Mouse (Mus musculus) spleen, postnatal 14 days (tissue): ENCODE results near the gene Ryr1.

ENCODE experiments used
- DNase-seq, 2 experiments: peaks; one replicate each; pipeline ENCODE4 v3.0.0; 2021 to 2022; ENCODE audit warnings: low spot score in 2 of 2

Gene Ryr1

GRCm38 (mm10) chr7:29124970-29125369 lies at the start of gene Ryr1:
TSS of gene Ryr1 (minus strand) at chr7:29125179.
- DNase-seq, result peak in 1 of 2 experiments; percentile 32

DNA sequence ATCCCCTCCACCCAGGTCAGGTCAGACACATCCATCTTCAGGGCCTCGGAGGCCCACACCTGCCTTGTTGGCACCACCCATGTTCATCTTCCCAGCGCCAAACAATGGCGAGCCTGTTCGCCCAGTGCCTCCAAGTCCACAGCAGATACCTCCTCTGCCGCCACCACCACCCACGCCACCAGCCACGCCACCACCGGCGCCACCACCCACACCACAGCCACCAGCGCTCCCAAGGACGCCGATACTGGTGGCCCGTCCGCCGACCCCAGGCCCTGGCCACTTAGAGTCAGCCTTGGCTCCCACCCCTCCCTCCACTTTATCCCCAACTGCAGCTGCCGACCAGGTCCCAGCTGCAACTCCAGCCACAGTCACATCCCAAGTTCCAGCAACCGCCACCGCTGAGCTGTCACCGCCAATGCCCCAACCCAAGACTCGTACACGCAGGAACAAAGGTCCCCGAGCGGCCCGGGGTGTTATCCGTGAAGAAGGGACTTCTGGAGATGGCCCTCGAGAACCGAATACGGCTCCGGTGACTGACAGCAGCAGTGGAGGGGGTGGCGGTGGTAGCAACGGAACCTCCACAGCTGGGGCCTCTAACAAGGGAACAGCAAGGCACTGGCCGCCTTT lies 47.5 kb upstream of the Ryr1 start:
- DNase-seq, result no peak

DNA sequence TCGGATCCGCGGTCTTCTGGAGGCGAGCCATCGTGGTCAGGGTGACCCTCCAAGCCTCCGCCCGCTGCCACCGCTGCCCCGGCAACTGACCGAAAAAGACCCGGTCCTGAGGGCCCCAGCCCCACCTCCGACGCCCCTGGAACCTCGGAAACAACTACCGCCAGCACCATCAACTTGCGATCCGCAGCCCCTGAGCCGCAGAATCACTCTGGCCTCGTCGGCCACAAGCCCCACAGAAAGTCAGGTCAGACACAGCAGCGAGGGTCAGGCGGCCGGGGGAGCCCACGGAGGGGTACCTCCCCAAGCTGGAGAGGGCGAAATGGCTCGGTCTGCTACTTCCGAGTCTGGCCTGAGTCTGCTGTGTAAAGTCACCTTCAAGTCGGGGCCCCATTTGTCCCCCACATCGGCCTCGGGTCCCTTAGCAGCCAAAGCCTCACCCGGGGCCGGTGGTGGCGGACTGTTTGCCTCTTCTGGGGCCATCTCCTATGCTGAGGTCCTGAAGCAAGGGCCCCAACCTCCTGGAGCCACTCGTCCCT lies 46.7 kb upstream of the Ryr1 start:
- DNase-seq, result no peak

GRCm38 (mm10) chr7:29170755-29171561 lies 46.0 kb upstream of the Ryr1 start:
- peak in 1 of 2 experiments; percentile 12 for DNase-seq

DNA sequence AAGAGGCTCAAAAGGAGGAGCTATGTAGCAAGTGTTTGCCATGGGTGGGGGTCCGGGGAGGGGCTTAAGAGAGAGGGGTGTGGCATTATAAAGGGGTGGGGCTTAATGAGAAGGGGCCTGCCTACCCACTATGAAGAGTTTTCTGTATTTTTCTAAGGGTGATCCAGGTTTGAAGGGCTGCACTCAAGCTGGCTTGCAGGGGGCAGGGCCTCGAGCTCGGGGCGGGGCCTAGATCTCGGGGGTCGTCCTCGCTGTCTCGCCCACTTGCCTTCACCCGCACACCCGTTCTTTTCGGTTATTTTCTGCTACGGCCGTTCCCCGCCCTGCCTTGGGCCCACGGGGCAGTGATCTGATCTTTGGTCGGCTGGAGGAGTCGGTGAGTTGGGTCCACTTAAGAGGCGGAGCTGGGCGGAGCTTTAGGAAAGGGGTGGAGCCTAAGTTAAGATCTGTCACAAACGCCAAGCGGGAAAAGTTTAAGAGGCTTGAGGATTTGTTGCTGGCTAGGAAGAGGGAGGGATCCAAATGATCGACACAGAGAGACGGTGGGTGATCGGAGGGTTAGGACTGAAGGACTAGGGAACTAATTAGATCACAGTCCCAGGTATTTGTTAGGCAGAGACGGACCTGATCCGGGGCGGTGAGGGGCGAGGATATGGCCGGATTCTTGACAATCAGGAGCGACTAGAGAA lies 45.2 kb upstream of the Ryr1 start, which contains the start of the genes Ggn and Spred3:
TSS of gene Ggn (plus strand) at position 145 of the 689 bp plus-strand sequence.
TSS of gene Spred3 (minus strand) at position 346 of the 689 bp plus-strand sequence.
- peak in 1 of 2 experiments; percentile 31 for DNase-seq

DNA sequence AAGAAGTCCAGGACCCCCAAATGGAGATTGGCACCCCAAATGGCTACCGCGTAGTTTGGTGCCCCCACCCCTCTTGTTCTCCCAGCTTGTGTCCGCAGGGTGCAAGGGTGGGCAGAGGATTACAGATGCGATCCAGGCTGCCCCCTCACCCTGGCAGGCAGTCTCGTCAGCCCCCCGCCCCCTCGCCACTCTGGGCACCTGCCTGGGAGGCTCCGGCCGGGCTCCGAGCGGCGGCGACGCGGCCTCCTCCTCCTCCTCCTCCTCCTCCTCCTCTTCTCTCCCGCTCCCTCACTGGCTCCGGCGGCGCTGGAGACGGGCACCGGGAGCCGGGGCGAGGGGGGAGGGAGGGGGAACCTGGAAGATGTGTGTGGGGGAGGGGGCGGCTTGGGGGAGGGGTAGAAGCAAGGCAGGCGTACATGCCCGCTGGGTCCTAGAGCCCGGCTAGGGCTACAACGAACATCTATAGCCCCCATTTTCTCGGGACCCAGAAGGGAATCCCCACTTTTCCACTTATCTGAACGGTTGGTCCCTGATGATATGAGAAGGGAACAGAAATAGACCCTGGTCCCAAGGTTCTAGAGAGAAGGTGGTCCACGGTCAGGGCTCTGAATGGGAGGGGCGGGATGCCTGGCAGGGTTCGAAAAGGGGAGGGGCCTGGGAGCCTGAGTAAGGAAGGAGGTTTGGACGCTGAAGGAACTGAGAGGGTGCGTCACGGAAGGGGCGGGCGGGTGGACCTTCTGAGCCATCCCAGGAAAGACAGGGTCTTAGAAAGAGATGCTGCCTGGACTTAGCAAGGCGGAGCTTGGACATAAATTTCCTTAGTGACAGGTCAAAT lies 44.5 kb upstream of the Ryr1 start:
- DNase-seq, result no peak

DNA sequence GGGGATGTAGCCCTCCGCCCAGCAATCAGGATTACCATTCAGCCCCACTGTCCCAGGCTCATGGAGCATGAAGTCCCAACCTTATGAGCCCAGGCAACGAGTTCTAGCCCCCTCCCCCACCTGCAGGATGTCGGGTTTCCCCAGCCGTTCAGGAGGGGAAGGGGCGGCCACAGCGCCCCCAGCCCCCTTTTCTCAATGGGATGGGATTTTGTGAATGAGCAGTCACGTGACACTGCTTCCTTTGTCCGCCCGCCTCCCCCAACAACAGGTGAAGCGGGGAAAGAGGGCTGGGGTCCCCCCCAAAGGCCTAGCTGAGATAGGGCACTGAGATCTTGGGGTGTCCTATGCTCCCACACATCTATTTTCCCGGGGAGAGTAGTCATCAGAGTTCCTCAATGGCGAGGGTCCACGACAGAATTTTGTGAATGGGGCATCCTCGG lies 43.8 kb upstream of the Ryr1 start:
- DNase-seq, result no peak

DNA sequence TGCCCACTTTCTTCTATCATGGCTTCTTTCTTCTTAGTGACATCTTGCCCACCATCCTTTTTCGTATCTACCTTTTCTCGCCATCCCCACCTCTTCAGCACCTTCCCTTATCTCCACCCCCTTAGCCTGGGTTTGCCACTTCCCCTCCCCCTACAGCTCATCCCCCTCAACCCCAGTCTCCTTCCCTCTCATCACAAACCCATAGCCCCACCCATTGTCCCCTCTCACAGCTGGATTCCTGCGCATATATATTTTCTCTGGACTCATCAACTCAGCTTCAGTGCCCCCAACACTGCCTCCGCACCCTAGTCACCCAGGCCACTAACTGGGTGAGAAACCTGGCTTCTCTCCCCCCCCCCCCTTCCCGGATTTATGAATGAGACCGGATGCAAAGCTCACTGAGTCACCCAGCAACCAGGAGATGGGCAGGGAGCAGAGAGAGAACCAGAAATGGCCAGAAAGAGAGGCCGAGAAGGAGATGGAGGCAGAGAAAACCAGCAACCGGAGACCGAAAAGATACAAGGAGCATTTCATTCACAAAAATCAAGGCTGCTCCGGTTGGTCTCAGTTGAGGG lies 43.2 kb upstream of the Ryr1 start:
- DNase-seq, result no peak

- DNase-seq, result no peak
Measured at GRCm38 (mm10) chr7:29167656-29168055, 42.7 kb upstream of the Ryr1 start.

DNA sequence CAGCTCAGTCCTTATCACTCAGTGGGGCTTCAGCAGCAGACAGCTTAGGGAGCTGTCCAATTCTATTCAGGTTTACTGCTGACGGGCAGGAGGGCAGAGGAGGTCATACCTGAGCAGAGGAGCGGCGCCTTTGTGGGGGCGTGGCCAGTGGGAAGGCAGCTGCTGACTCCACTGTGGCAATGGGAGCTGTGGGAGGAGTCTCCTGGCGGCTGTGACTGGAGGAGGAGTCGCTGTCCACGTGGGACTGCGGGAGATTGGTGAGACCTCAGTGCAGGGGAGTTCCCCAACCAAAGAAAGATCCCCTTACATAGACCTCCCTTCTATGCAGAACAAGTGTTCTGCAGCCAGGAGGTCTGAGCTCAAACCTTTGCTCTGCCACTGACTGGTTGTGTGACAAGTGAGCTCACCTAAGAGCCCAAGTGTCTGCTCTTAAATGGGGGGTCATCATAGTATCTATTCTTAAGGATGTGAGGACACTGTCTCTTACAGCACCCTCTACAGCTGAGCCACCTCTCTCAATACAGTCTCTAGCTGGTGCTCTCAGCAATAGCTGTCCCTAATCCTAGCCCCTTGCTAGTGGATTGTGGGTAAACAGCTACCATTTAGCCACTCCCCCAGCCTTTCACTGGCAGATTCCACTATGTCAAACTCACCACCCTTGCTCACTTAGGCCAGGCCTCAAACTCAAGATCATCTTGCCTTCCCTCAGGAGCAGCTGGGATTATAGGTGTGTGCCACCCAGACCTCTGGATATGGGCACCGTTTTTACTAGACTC lies 38.0 kb upstream of the Ryr1 start:
- DNase-seq, result no peak

DNA sequence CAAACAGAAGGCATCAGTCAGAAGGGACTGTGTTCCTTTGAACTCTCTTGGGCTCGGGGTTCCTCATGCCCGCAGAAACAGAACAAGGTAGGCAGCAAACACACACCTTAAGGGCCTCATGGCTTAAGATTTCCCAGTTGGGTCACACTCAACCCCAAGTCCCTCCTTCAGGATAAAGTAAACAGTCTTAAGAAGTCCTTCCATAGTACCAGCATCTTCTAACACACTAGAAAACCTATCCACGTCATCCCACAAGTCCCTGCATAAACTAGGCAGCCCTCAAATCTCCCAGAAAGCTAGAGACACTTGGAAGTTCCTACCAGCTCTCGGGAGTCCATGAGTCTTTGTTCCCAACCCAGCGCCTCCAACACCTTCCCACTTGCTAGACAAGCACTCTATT lies 37.3 kb upstream of the Ryr1 start:
- no peak for DNase-seq

- DNase-seq, result no peak
Measured at GRCm38 (mm10) chr7:29158264-29158663, 33.3 kb upstream of the Ryr1 start.

GRCm38 (mm10) chr7:29155838-29156782 lies 31.1 kb upstream of the Ryr1 start, which contains the start of gene Fam98c:
TSS of gene Fam98c (minus strand) at chr7:29156234.
- DNase-seq, result peak; percentile 38 to 50

DNA sequence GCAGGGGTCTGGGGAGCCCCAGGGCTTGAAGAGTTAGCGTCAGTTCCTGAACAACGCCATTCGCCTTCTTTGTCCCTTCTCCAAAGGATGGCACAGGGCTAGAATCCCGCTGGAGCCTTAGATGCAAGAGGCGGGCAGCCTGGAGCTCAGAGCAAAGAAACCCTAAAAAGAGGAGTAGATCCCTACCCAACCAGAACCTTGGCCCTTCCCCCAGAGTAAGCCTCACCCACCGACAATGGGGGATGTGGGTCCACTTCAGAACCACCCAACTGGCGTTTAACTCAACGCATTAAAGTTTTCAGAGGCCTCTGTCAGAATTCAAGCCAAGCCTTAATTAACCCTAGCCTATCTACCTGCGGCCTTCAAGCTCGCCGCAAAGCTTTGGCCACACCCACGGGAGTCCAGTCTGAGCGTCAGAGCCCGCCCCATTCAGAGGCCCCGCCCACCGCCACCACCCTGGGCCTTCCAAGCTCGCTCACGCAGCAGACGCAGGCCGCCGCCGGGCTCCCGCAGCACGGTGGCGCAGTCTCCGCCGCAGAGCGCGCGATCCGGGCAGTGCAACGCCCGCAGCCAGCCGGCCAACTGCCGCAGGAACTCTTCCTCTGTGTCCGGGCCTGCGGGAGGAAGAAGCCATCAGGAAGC lies 30.3 kb upstream of the Ryr1 start:
- peak; percentile 76 to 82 for DNase-seq

GRCm38 (mm10) chr7:29154018-29154720 lies 29.2 kb upstream of the Ryr1 start:
- no peak for DNase-seq

DNA sequence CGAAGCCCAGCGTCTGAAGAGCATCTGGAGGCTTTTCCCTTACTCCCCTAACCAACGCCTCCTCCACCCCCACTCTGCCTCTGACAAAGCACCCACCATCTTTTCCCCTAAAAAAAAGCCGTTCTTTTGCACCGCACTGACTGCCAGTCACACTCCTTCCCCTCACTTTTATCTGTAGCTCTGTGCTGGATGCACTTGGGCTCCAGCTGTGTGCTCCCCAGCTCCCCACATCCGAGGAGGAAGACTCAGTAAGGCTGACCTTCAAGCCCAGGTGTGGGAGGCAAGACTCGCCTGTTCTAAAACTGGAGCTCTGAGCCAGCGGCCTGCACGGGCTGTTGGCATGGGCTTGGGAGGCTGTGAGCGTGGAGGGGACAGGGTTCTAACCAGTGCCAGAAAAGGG lies 26.5 kb upstream of the Ryr1 start:
- no peak for DNase-seq

GRCm38 (mm10) chr7:29148771-29149170 lies 23.8 kb upstream of the Ryr1 start:
- no peak for DNase-seq
